Mouse (Mus musculus) c-Kit-positive CD71-positive TER-119-positive erythroid progenitor cells, embryonic 14.5 days (primary cell): ENCODE measurements around the gene Clip4.

Experiments used
- DNase-seq: peaks from one replicate; pipeline ENCODE4 v3.0.0-alpha.2; 2013; ENCODE audit warnings: low spot score

The Clip4 gene

GRCm38 (mm10) chr17:71791622-71792021, 23.3 kb downstream of the Clip4 start:
- no peak for DNase-seq

DNA sequence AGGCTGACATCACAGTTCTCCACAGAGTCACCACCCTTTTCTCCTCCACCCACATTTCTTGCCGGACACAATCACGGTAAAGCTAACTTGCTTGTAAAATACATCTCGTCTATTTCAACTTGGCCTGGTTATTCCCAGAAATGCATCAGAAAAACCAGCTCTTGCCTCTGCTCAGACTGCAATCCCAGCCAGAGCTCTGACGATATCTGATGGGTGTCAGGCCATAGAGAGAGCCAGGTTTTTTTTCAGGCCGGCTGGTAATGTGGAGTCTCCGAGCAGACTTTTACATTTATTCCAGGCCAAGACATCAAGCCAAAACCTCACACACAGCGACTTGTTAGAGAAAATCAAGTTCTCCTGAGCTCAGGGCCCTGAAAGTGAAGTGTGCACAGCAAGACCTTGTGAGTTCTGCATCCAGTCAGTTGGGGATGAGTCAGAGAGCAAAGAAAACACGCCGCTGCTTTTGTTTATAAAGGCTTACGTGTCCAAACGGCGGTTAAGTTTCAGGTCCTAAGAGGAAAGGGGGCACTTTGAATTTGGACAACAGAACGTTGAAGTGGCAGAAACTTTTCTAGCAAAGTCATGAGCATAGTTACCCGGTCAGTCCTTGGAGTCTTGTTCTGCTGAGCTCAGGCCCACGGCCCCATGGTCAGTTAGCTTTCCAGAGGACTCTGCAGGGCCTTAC, 27.4 kb downstream of the Clip4 start:
- no peak for DNase-seq

- DNase-seq, result no peak
Measured at GRCm38 (mm10) chr17:71803456-71803855, 35.2 kb downstream of the Clip4 start.

DNA sequence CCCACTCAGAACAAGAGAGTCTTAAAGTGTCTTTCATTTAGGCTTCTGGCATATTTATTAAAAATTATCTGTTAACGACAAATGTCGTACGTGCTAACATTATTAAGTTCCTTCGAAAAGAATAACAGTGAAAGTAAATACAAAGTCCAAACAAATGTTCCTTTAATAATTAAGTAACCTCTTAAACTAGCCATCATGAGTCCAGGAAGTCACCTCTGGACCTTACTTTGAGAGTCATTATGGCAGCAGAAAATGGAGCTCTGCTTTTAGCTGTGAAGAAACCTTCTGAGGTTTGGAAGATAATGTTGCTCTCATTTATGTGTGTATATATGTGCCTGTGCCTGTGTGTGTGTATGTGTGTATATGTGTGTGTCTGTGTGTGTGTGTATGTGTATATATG, 35.6 kb downstream of the Clip4 start:
- DNase-seq, result no peak

- DNase-seq, result no peak
Measured at GRCm38 (mm10) chr17:71811070-71811469, 42.8 kb downstream of the Clip4 start.

GRCm38 (mm10) chr17:71816136-71816864, 48.0 kb downstream of the Clip4 start:
- DNase-seq, result no peak

- DNase-seq, result no peak
Measured at GRCm38 (mm10) chr17:71823622-71824306, 55.5 kb downstream of the Clip4 start.

GRCm38 (mm10) chr17:71826603-71827002, 58.3 kb downstream of the Clip4 start:
- DNase-seq, result no peak

GRCm38 (mm10) chr17:71827627-71828026, 59.4 kb downstream of the Clip4 start:
- no peak for DNase-seq

DNA sequence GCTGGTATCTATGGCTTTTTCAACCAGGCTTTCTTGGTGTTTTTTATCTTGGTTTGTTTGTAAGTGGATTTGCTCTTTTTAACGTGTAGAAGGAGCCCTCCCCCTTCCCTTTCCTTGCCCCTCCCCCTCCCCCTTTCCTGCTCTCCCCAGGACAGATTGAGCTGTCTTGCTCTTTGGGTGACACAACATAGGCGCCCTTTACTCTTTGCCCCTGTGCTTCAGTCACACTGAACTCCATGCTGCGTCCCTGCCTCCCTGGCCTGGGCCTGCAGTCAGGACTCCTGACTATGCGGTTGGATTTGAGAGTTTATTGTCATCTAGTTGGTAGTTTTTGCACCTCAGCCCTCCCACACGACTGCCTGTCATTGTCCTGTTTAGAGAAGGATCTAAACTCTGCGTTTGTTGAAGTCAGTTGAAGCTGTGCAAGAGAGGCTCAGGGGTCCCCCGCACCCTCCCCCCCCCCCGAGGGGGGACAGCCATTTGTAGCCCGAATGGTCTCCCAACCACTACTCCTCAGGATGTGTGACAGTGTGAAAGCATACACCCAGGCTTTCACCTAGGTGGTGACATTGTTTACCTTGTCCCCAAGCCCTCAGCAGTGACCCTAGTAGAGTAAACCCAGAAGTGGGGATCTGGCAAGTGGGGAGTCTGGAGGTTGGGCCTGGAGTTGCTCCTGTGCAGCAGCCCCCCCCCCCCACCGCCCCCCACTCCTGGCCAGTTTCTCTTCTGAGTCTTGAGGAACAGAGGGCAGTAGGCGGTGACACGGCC, 60.6 kb downstream of the Clip4 start:
- DNase-seq, result no peak

- DNase-seq, result no peak
Measured at GRCm38 (mm10) chr17:71831960-71832359, 63.7 kb downstream of the Clip4 start.

DNA sequence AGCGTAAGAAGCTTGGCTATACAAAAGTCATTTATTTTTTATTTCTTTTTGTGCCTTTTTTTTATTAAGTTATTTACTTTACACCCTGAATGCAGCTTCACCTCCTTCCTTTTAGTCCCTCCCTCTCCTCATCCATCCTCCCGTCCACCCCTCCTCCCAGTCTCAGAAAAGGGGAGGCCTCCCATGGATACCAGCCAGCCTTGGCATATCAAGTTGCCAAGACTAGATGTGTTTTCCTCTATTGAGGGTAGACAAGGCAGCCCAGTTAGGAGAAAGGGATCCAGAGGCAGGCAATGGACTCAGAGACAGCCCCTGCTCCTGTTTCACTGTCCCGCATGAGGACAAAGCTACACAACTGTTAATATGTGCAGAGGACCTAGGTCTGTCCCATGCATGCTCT, 93.9 kb downstream of the Clip4 start:
- no peak for DNase-seq

DNA sequence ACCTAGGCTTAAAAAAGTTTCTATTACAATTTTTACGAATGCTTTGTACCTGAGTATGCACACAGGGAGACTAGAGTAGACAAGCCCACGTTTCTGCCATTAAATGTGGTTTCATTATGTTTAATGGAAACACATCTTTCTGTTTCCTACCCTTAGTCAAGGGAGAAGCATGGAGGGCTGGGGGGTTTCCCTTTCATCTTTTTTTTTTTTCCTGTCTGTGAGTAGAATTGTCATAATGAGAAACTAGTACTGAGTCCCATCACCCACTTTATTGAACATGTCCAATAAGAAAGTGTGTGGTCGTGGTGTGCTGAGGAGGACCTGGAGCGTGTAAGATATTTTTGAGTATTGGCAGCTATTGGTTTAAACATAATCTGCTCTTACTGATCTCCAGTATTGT, 94.6 kb downstream of the Clip4 start:
- DNase-seq, result no peak

- no peak for DNase-seq
Measured at GRCm38 (mm10) chr17:71864039-71864438, 95.8 kb downstream of the Clip4 start.

DNA sequence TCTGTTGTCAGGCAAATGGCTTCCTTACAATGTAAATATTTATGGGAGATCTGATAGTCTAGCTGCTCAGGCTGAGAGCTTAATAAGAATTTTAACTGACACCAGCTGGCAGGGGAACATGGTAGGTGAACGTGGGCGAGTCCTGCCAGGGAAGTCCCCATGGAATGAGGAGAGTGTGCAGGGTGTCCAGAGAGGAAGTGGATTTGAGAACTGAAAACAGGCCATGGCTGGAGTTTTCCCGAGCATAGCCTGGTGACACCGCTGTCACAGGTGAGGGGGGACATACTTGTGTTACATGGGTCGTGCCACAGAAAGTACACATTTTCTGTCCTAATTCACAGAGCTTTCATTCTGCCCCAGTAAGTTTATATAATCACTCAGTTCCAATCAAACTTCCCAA, 97.2 kb downstream of the Clip4 start:
- DNase-seq, result no peak

DNA sequence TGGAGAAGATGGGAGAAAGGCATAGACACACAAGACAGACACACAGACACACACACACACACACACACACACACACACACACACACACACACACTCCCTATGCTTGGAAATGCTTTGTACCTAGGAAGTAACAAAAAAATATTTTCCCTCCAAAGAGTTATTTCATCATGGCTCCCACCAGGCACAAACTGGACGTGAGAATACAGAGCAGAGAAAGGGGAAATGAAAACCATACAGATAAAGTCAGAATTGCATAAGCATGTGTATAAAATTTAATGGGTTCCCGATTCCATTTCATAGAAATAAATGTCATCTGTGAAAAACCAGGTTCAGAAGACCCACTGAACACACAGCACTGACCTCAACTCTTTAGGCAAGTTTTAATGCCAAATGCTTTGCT, 99.6 kb downstream of the Clip4 start:
- no peak for DNase-seq

GRCm38 (mm10) chr17:71868828-71869227, 100.6 kb downstream of the Clip4 start:
- DNase-seq, result no peak

- DNase-seq, result no peak
Measured at GRCm38 (mm10) chr17:71869372-71870231, 101.3 kb downstream of the Clip4 start.

DNA sequence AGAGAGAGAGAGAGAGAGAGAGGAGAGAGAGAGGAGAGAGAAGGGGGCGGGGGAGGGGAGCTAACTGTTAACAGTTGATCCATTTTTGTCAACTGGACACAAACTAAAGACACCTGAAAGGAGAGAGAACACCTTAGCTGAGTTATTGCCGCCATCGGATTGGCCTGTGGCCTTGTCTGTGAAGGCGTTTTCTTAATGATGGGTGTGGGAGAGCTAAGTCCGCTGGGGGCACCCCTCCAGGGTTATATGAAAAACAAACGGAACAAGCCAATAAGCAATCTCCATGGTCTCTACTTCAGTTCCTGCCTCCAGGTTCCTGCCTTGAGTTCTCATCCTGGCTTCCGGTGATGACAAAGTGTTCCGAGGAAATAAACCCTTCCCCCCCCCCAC, 102.0 kb downstream of the Clip4 start:
- no peak for DNase-seq

DNA sequence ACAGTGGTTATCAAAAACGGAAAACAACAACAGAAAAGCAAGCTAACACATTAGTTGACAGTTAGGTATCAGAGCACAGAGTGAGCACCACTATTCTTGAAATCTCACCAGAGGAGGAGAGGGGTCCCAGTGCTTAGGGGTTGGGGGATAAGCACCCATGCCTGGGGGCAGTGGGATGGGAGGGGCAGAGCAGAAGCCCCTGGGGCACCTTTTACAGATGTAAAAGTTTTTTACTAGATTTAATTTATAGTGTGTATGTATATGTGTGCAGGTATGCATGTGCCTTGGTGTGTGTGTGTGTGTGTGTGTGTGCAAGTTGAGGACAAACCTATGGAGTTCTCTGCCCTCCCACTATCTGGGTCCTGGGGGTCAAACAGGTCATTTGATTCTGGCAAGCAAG, 102.4 kb downstream of the Clip4 start:
- no peak for DNase-seq

GRCm38 (mm10) chr17:71871981-71872380, 103.7 kb downstream of the Clip4 start:
- no peak for DNase-seq
